Mouse (Mus musculus) kidney, embryonic 16.5 days (tissue): ENCODE data around the gene Iqck. TPM values are rescaled to one million over a fixed set of nuclear protein-coding genes. Genes with fewer than 3 reads are reported as not detected.

ENCODE experiments used
- ATAC-seq: fragments of 200-750 bp; cut with Nextera tagmentation; 2 replicates; pipeline ENCODE4 v1.8.0; 2017; ENCODE audit warnings: moderate TSS enrichment; ENCODE audit not compliant: low FRiP score, low TSS enrichment
- H3K27ac ChIP-seq: fragments of 300-500 bp; sonication (generic); 2 replicates; pipeline ENCODE4 v1.5.1; 2014; ENCODE audit warnings: low read length
- H3K27me3 ChIP-seq: fragments of 300-500 bp; sonication (generic); 2 replicates; pipeline ENCODE4 v1.6.1; 2014; ENCODE audit warnings: low read length, control low read depth, mixed read lengths; ENCODE audit not compliant: insufficient read depth
- H3K36me3 ChIP-seq: fragments of 300-500 bp; sonication (generic); 2 replicates; pipeline ENCODE4 v1.6.1; 2014; ENCODE audit warnings: low read length, control low read depth, mixed read lengths; ENCODE audit not compliant: insufficient read depth
- H3K4me1 ChIP-seq: fragments of 300-500 bp; sonication (generic); 2 replicates; pipeline ENCODE4 v1.6.1; 2014; ENCODE audit warnings: low read length, control low read depth, mixed read lengths; ENCODE audit not compliant: insufficient read depth
- H3K4me2 ChIP-seq: fragments of 300-500 bp; sonication (generic); replicated peaks from 2 replicates; pipeline ENCODE4 v1.6.1; 2014; ENCODE audit warnings: low read depth, low read length
- H3K4me3 ChIP-seq: fragments of 300-500 bp; sonication (generic); 2 replicates; pipeline ENCODE4 v1.5.1; 2014; ENCODE audit warnings: mild to moderate bottlenecking, low read length
- H3K9ac ChIP-seq: fragments of 300-500 bp; sonication (generic); replicated peaks from 2 replicates; pipeline ENCODE4 v1.6.1; 2014; ENCODE audit warnings: low read length
- H3K9me3 ChIP-seq: fragments of 300-500 bp; sonication (generic); 2 replicates; pipeline ENCODE4 v1.6.1; 2016; ENCODE audit warnings: low read length, control low read depth
- WGBS: fragments of 180-500 bp; shearing (Covaris S2); extraction: QIAGEN DNeasy Blood & Tissue Kit; methylation state at CpG from one replicate; pipeline ENCODE4 v1.1.7; 2014; 5-methylcytosine and 5-hydroxymethylcytosine counted together
- polyA plus RNA-seq: library from polyadenylated mRNA; unstranded; fragments of >200 nt; fragmentation: Nextera tagmentation; extraction: Ambion mirVana; gene quantifications from 2 replicates; pipeline ENCODE4 v1.2.1, GENCODE M21; 2015

Iqck gene
- polyA plus RNA-seq, 1 experiment from 2014 or later: 3.1 TPM

- H3K36me3 ChIP-seq: no peaks in the 10 kb centered on the region
- H3K4me2 ChIP-seq: no peak overlapping the region
- H3K9me3 ChIP-seq: no peaks in the 10 kb centered on the region
- H3K4me1 ChIP-seq: peaks cover 24% of the 10 kb centered on the region
- H3K4me3 ChIP-seq: no peak overlapping the region
- H3K27me3 ChIP-seq: no peaks in the 10 kb centered on the region
- H3K9ac ChIP-seq: no peak overlapping the region
- H3K27ac ChIP-seq: no peak overlapping the region
- ATAC-seq: no peak
- WGBS: 80% methylated on average over 6 of the region's 6 CpGs
These were observed 134.7 kb downstream of the Iqck start for GRCm38 (mm10) chr7:118990282-118990681.

GRCm38 (mm10) chr7:118991341-118991884 is 135.9 kb downstream of the Iqck start:
- H3K9me3 ChIP-seq: no peaks in the 10 kb centered on the region
- H3K4me3 ChIP-seq: no peak overlapping the region
- no peak overlapping the region for H3K9ac ChIP-seq
- no peak for ATAC-seq
- H3K27me3 ChIP-seq: no peaks in the 10 kb centered on the region
- H3K27ac ChIP-seq: no peak overlapping the region
- WGBS: 51% methylated on average over 4 of the region's 4 CpGs
- peaks cover 31% of the 10 kb centered on the region for H3K4me1 ChIP-seq
- no peak overlapping the region for H3K4me2 ChIP-seq
- H3K36me3 ChIP-seq: no peaks in the 10 kb centered on the region

- Histone ChIP-seq H3K9ac (no peak overlapping the region), H3K36me3 (no peaks in the 10 kb centered on the region), H3K9me3 (no peaks in the 10 kb centered on the region), H3K4me3 (no peak overlapping the region), H3K27ac (peak overlapping the region; percentile 8; the same call in 1 of the 2 replicates), H3K27me3 (no peaks in the 10 kb centered on the region), H3K4me2 (peak overlapping the region; percentile 15; the same call in 1 of the 2 replicates), H3K4me1 (peaks cover 31% of the 10 kb centered on the region)
- no peak for ATAC-seq
- 43% methylated on average over 6 of the region's 6 CpGs for WGBS
These were observed 136.6 kb downstream of the Iqck start for GRCm38 (mm10) chr7:118992080-118992560.

GRCm38 (mm10) chr7:118992623-118993405 is 137.3 kb downstream of the Iqck start:
- 39% methylated on average over 13 of the region's 13 CpGs for WGBS
- Histone ChIP-seq H3K4me1 (peaks cover 31% of the 10 kb centered on the region), H3K4me2 (peak overlapping the region; percentile 96), H3K27me3 (no peaks in the 10 kb centered on the region), H3K9ac (peak overlapping the region; percentile 86; the same call in 1 of the 2 replicates), H3K9me3 (no peaks in the 10 kb centered on the region), H3K4me3 (peak overlapping the region; percentile 71), H3K27ac (0 out of 2 replicates have a peak overlapping the region, but pooled peaks have one; percentile 8), H3K36me3 (no peaks in the 10 kb centered on the region)
- ATAC-seq: no peak

GRCm38 (mm10) chr7:118993597-118994230 is 138.2 kb downstream of the Iqck start:
- H3K27me3 ChIP-seq: no peaks in the 10 kb centered on the region
- peak overlapping the region; percentile 96 for H3K4me2 ChIP-seq
- peak overlapping the region; percentile 86 for H3K9ac ChIP-seq
- H3K36me3 ChIP-seq: no peaks in the 10 kb centered on the region
- peak overlapping the region; percentile 71 for H3K4me3 ChIP-seq
- ATAC-seq: no peak
- H3K9me3 ChIP-seq: no peaks in the 10 kb centered on the region
- H3K4me1 ChIP-seq: peaks cover 31% of the 10 kb centered on the region
- WGBS: under 1% methylated on average over 26 of the region's 26 CpGs
- H3K27ac ChIP-seq: peak overlapping the region; percentile 40; the same call in 1 of the 2 replicates

- Histone ChIP-seq H3K9ac (peak overlapping the region; percentile 86), H3K9me3 (no peaks in the 10 kb centered on the region), H3K4me1 (peaks cover 31% of the 10 kb centered on the region), H3K27ac (peak overlapping the region; percentile 40; the same call in 1 of the 2 replicates), H3K36me3 (no peaks in the 10 kb centered on the region), H3K4me3 (peak overlapping the region; percentile 71), H3K4me2 (peak overlapping the region; percentile 96), H3K27me3 (no peaks in the 10 kb centered on the region)
- under 1% methylated on average over 21 of the region's 21 CpGs for WGBS
- ATAC-seq: peak; percentile 10
These were observed 138.8 kb downstream of the Iqck start for GRCm38 (mm10) chr7:118994231-118994842.

- Histone ChIP-seq H3K4me2 (peak within 1 kb of the TSS; percentile 96), H3K4me1 (peaks cover 31% of the 10 kb centered on the region), H3K4me3 (peak within 1 kb of the TSS; percentile 71), H3K9ac (peak within 1 kb of the TSS; percentile 86), H3K27ac (peak within 1 kb of the TSS; percentile 40; the same call in 1 of the 2 replicates), H3K9me3 (no peaks in the 10 kb centered on the region), H3K36me3 (no peaks in the 10 kb centered on the region), H3K27me3 (no peaks in the 10 kb centered on the region)
- 0% methylated on average over 43 of the region's 44 CpGs for WGBS
- ATAC-seq: peak; percentile 93
These were observed 139.5 kb downstream of the Iqck start, which contains the start of gene Gprc5b for GRCm38 (mm10) chr7:118995007-118995406. TSS of gene Gprc5b (minus strand) at chr7:118995211.

GRCm38 (mm10) chr7:118995671-118996070 is 140.1 kb downstream of the Iqck start:
- ATAC-seq: peak; percentile 50
- Histone ChIP-seq H3K9ac (peak overlapping the region; percentile 86), H3K27ac (no peak overlapping the region), H3K4me1 (peaks cover 31% of the 10 kb centered on the region), H3K4me2 (peak overlapping the region; percentile 96), H3K27me3 (no peaks in the 10 kb centered on the region), H3K9me3 (no peaks in the 10 kb centered on the region), H3K36me3 (no peaks in the 10 kb centered on the region), H3K4me3 (peak overlapping the region; percentile 71)
- 8% methylated on average over 14 of the region's 14 CpGs for WGBS

GRCm38 (mm10) chr7:118996137-118996837 is 140.7 kb downstream of the Iqck start:
- Histone ChIP-seq H3K4me3 (0 out of 2 replicates have a peak overlapping the region, but pooled peaks have one; percentile 71), H3K4me1 (peaks cover 31% of the 10 kb centered on the region), H3K27me3 (no peaks in the 10 kb centered on the region), H3K27ac (no peak overlapping the region), H3K9ac (no peak overlapping the region), H3K36me3 (no peaks in the 10 kb centered on the region), H3K9me3 (no peaks in the 10 kb centered on the region), H3K4me2 (peak overlapping the region; percentile 96)
- WGBS: 5% methylated on average over 13 of the region's 13 CpGs
- peak; percentile 40 for ATAC-seq
